Mouse (Mus musculus): Measurements from ENCODE around the gene Myo1a. TPM values are rescaled to one million over a fixed set of nuclear protein-coding genes. Genes with fewer than 3 reads are reported as not detected.
A peak's percentile ranks its signal among the peaks of the same experiment; 100 is the strongest.

Gene Myo1a
- total RNA-seq, 2 experiments from 2014 or later: 0.79 to 1.7 TPM

DNA sequence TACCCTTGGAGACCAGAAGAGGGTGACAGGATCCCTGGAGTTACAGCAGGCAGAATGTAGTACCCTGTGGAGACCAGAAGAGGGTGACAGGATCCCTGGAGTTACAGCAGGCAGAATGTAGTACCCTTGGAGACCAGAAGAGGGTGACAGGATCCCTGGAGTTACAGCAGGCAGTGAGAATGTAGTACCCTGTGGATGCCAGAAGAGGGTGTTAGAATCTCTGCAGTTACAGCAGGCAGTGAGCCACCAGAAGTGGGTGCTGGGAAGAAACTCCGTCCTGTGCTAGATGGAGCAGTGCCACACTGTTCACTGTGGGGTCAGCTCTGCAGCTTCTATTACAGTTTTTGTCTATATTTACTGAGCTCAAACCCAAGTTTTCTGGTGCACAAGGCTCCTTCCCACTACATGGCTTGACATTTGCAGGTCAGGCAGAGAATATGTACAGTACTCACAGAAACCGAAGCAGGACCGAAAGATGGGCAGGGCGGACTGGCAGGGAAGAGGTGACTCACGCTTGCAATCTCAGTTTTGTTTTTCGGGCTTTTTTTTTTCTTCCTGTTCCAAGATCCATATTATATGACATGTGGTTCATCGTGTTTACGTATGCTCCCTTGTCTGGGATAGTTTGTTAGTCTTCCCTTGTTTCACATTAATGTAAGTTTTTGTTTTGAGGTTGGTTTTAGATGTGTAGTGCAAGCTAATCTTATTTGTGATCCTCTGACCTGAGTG lies 30.0 kb upstream of the Myo1a start:
- peak; percentile 86 to 98 for DNase-seq (ENCODE audit: low spot score in 2 of 2)

DNA sequence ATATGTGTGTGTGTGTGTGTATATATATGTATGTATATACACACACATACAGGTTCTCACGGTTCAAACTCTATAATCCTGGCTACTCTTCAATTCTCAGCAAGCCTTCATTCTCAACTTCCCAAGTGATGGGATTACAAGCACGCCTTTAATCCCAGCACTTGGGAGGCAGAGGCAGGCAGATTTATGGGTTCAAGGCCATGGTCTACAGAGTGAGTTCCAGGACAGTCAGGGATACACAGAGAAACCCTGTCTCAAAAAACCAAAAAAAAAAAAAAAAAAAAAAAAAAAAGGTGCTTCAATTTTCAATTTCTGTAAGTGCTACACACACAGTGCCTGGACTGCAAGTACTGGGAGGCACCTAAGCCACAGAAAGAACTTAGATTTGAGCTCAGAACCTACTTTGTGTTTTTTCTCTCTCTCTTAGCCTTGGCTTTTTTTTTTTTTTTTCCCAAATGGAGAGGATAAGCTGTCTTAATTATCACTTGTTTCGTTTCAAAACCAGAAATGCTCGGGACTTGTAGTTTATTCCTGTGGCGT lies 29.0 kb upstream of the Myo1a start:
- no peak for DNase-seq (ENCODE audit: low spot score in 2 of 2)

GRCm38 (mm10) chr10:127676691-127677548 lies 28.1 kb upstream of the Myo1a start:
- DNase-seq (ENCODE audit: low spot score in 2 of 2): peak; percentile 93 to 97

GRCm38 (mm10) chr10:127677591-127678336 lies 27.2 kb upstream of the Myo1a start:
- DNase-seq (ENCODE audit: low spot score in 2 of 2): peak; percentile 51 to 74

DNA sequence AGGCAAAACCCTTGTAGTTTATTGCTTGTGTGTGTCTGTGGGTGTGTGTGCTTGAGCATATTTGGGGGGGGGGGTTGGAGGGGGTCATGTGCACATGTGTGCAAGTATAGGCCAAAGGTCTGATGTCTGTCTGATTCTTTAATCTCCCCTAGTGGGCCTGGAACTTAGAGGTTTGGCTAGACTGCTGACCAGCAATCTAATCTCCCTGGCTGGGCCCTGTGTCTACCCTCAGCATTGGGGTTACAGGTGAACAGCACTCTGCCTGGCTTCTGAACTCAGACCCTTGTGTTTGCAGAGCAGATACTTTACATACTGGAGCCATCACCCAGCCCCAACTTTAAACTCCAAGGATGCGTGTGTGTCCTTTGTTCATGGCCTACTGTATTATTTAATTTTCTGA lies 25.8 kb upstream of the Myo1a start:
- no peak for DNase-seq (ENCODE audit: low spot score in 2 of 2)

DNA sequence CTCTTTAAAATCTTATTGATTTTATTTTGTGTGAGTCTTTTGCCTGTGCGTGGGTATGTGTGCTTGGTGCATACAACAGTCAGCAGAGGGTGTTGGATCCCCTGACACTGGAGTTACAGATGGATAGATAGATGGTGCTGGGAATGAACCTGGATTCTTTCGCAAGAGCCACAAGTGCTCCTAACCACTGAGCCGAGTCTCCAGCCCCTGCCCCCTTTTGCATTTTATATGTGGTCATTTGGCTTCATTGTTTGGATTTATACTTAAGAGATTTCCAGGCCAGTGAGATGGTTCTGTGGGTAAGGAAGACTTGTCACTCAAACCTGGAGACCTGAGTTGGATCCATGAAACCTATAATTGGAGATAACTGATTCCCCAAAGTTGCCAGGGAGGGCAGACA lies 25.1 kb upstream of the Myo1a start:
- DNase-seq (ENCODE audit: low spot score in 2 of 2): no peak

- no peak for DNase-seq (ENCODE audit: low spot score in 2 of 2)
These were observed 22.1 kb upstream of the Myo1a start for GRCm38 (mm10) chr10:127682886-127683285.

GRCm38 (mm10) chr10:127691053-127691452 lies 13.9 kb upstream of the Myo1a start:
- DNase-seq (ENCODE audit: low spot score in 2 of 2): no peak

- peak in 1 of 2 experiments; percentile 45 for DNase-seq (ENCODE audit: low spot score in 2 of 2)
These were observed 10.3 kb upstream of the Myo1a start for GRCm38 (mm10) chr10:127694636-127695035.

- no peak for DNase-seq (ENCODE audit: low spot score in 2 of 2)
These were observed 9.2 kb upstream of the Myo1a start for GRCm38 (mm10) chr10:127695775-127696174.

DNA sequence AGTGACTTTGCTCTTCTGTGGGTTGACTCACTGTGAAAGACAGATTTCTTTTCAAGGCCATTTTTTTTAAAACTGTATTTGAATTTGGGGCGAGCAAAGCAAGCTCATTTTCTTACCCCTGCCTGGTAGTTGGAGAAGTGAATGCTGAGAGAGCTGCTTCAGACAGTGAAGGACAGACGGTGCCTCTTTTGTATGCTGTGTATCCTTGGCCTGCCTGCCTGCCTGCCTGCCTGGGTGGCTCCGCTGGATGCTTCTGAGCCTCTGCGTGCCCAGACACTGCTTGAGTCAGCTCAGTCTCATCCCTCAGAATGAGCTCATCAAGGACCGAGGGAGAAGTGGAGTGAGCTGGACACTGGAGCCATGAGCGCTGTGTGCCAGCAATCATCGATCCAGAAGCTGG lies 6.0 kb upstream of the Myo1a start:
- peak in 1 of 2 experiments; percentile 36 for DNase-seq (ENCODE audit: low spot score in 2 of 2)

DNA sequence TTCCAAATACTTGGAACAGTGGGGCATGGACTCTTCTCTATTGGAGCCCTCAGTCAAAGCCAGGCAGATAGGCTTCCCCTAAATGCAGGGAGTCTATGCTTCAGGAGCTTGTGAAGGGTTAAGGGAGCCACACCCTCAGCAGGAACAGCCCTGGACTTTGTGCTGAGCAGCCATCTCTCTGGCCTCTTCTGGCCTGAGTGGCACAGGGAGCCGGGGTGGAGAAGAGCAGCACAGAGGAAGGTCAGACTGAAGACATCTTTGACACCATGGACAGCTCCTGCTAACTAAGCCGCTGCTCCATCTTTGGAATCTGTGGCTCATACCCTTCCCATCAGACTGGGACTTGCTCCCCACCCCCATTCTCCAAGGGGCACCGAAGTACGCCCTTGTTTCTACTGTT lies 1.7 kb upstream of the Myo1a start:
- no peak for DNase-seq (ENCODE audit: low spot score in 2 of 2)

GRCm38 (mm10) chr10:127704293-127704692 lies 677 bp upstream of the Myo1a start:
- DNase-seq (ENCODE audit: low spot score in 2 of 2): no peak

DNA sequence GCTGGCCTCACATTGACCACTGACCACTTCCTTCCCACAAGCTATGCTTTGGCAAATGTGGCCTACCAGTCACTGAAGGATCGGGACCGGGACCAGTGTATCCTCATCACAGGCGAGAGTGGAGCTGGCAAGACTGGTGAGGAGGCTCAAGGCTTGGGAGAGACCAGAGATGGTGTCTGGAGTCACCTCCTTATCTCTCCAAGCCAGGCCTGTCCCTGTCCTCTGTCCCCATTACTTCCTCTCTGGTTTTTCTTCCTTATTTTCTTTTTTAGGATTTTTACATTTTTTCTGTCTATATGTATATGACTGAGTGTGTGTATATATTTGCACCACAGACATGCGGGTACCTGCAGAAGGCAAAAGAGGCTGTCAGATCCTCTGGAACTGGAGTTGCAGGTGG lies 813 bp downstream of the Myo1a start:
- DNase-seq (ENCODE audit: low spot score in 2 of 2): no peak

DNA sequence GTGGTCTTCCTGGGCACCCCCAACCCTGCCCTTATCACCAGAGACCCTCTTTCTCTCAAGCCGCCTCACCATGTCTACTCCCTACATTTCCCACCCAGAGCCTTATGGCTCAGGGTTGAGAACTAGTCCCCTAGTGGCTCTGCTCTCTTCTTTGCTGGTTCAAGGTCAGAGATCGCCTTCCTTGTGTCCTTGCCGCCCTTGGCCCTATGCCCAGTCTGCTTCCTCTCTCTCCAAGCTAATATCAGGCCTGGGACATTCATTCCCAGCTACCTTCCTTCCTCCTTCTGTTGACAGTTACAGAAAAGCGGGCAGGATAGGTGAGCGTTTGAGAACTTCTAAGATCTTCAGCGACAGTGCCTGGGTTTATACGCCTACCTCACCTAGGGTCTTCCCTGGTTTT lies 2.8 kb downstream of the Myo1a start:
- no peak for DNase-seq (ENCODE audit: low spot score in 2 of 2)

- DNase-seq (ENCODE audit: low spot score in 2 of 2): no peak
These were observed 3.9 kb downstream of the Myo1a start for GRCm38 (mm10) chr10:127708850-127709370.

DNA sequence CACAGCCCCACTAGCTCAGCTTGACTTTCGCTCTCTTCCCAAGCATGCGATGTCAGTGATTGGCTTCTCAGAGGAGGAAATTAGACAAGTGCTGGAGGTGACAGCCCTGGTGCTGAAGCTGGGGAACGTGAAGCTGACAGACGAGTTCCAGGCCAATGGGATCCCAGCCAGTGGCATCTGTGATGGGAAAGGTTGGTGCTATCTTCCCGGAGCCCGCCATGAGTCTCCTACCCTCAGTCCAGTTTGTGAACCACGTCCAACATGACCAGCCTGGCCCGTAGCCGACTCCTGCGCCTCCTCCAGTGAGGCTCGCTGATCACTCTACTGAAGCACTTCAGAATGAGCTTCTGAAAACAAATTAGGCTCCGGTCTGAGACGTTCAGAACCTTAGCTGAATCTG lies 5.4 kb downstream of the Myo1a start:
- DNase-seq (ENCODE audit: low spot score in 2 of 2): no peak

DNA sequence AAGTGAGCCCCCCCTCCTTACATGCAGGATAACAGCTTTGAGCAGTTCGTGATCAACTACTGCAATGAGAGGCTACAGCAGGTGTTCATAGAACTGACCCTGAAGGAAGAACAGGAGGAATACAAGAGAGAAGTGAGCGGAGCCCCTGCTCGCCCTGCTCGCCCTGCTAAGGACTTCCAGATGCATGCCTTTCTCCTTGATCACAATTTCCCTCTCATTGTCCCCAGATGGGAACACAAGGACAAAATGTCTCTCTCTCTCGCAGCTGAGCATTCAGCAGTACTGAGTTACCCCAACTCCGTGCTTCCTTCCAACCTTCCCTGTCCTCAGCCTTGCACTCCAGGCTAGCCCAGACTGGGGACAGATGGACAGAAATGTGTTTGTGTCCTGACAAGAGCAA lies 7.8 kb downstream of the Myo1a start:
- no peak for DNase-seq (ENCODE audit: low spot score in 2 of 2)

DNA sequence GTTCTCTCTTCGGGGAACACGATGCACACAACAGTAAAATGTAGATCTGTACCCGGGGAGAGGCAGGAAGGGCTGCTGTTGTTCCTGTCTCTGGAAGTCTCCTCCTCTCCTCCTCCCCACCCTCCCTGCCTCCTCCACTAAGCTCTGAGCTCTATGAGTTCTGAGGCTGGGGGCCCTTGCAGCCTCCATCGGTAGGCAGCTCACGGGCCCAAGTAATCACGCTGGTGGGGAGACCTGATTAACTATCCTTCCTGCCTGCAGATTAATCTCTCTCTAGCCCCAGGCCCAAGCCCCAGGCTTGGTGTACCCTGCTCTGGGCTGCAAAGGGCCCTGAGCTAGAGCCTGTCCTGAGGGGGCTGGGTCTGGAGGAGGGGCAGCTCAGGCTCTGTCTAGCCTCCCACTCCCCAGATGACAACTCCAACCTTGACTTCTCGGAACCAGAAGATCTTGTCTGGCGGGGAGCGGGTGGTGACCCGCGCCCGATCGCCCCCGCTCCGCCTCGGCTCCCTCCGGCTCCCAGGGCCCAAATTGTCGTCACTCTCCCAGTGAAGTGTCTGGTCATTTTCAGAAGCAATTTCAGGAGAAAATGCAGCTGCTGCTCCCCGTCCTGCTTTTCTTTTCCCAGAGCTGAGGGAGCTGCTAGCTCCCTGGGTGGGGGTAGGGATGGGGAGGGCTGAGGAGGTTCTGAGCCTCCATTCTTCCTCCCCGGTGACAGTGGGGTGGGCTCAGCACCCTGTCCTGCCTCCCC lies 16.9 kb downstream of the Myo1a start:
- DNase-seq (ENCODE audit: low spot score in 2 of 2): peak; percentile 16 to 57

DNA sequence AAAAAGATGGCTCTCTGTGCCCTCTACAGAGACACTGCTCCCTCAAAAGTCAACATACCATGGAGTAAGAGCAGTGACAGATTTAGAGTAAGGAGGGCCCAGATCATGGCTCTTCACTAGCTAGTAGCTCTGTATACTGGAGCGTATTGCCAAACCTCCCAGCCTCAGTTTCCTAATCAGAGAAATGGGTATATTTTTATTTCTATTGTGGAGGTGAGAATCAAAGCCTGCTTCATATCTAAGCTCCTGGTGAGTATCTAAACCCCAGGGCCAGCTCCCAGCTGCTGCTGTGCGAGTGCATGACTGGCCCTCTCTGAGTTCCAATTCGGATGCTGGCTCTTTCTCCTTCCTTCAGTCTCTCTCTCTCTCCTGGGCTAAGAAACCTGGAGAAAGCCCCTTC lies 19.2 kb downstream of the Myo1a start, which contains the start of gene Tac2:
Tac2 (plus strand) TSS at position 301 of the 400 bp plus-strand sequence.
- no peak for DNase-seq (ENCODE audit: low spot score in 2 of 2)
